9 mouse cellular contexts compared by ENCODE assay signal in genomic region chr1:153185828-153186803, GRCm38 (mm10). TPM values are rescaled to one million over a fixed set of nuclear protein-coding genes. Genes with fewer than 3 reads are reported as not detected.
A peak's percentile ranks its signal among the peaks of the same experiment; 100 is the strongest.
DNase-seq lines count a peak whose midpoint lies in the region; ATAC-seq lines count a peak whose summit lies in the region.
"Had no signal": no experiment of that assay in that cellular context is flagged by ENCODE, and none has a peak within 500 bp of the region (broad histone marks: within the 10 kb centered on the region; RNA-seq: fewer than 3 reads in every experiment).

Gene Lamc2, minus strand, starts transcription at chr1:153186447.

- peaks cover 16% of the 10 kb centered on the region for H3K4me1 ChIP-seq in hindbrain, embryonic 10.5 days (replicated peaks)
- peaks cover 12% of the 10 kb centered on the region for H3K4me1 ChIP-seq in limb, embryonic 10.5 days
- H3K4me1 ChIP-seq in midbrain, embryonic 13.5 days (replicated peaks) = peaks cover 17% of the 10 kb centered on the region

- peak; percentile 20 to 35 for DNase-seq in left cerebral cortex, postnatal 36 days (ENCODE audit: low spot score in 2 of 2)
- no peak for DNase-seq in left cerebral cortex, adult 11 months (ENCODE audit: low spot score)
- peak; percentile 49 for DNase-seq in hindbrain, embryonic 10.5 days (ENCODE audit: low spot score)
- peak; percentile 62 for DNase-seq in limb, embryonic 10.5 days (ENCODE audit: low spot score)
- peak; percentile 80 for DNase-seq in urinary bladder, postnatal 14 days (ENCODE audit: low spot score)
- DNase-seq in layer of hippocampus, adult 9-11 months = no peak

- intact Hi-C loops in left cerebral cortex, postnatal 36 days (cut with DNase I) = no loop called here

- peak within 1 kb of the TSS; percentile 58 for H3K4me3 ChIP-seq in hindbrain, embryonic 10.5 days
- H3K4me3 ChIP-seq in limb, embryonic 10.5 days = peak within 1 kb of the TSS; percentile 56
- peak within 1 kb of the TSS; percentile 48 for H3K4me3 ChIP-seq in midbrain, embryonic 13.5 days (replicated peaks)

- peaks cover 60% of the 10 kb centered on the region for H3K27me3 ChIP-seq in hindbrain, embryonic 10.5 days (ENCODE audit: insufficient read depth, poor library complexity, severe bottlenecking)
- peaks cover 60% of the 10 kb centered on the region for H3K27me3 ChIP-seq in limb, embryonic 10.5 days (ENCODE audit: low read depth, poor library complexity, severe bottlenecking)
- H3K27me3 ChIP-seq in midbrain, embryonic 13.5 days = peaks cover 50% of the 10 kb centered on the region
- H3K27me3 ChIP-seq: Patski had no signal

- H3K27ac ChIP-seq in hindbrain, embryonic 10.5 days = peak within 1 kb of the TSS; percentile 76
- peak within 1 kb of the TSS; percentile 26; the same call in 1 of the 2 replicates for H3K27ac ChIP-seq in limb, embryonic 10.5 days
- no peak within 1 kb of the TSS for H3K27ac ChIP-seq in midbrain, embryonic 13.5 days

- H3K9me3 ChIP-seq in hindbrain, embryonic 10.5 days = no peaks in the 10 kb centered on the region
- H3K9me3 ChIP-seq in limb, embryonic 10.5 days (replicated peaks) = no peaks in the 10 kb centered on the region
- H3K9me3 ChIP-seq in midbrain, embryonic 13.5 days = no peaks in the 10 kb centered on the region

- 4% methylated on average over 46 of the region's 46 CpGs for WGBS in hindbrain, embryonic 10.5 days
- WGBS in limb, embryonic 10.5 days = 2% methylated on average over 46 of the region's 46 CpGs
- WGBS in midbrain, embryonic 13.5 days = 3% methylated on average over 46 of the region's 46 CpGs

- H3K4me2 ChIP-seq in midbrain, embryonic 13.5 days (replicated peaks) = peak within 1 kb of the TSS; percentile 86

- H3K36me3 ChIP-seq in hindbrain, embryonic 10.5 days = no peaks in the 10 kb centered on the region
- no peaks in the 10 kb centered on the region for H3K36me3 ChIP-seq in limb, embryonic 10.5 days
- no peaks in the 10 kb centered on the region for H3K36me3 ChIP-seq in midbrain, embryonic 13.5 days

- peak; percentile 45; the same call in 1 of the 2 replicates for ATAC-seq in common myeloid progenitor, adult 5-6 weeks (replicated peaks; ENCODE audit: low read depth, poor library complexity, severe bottlenecking)
- peak; percentile 77 for ATAC-seq in midbrain, embryonic 13.5 days
- ATAC-seq: Patski had no signal

- peak within 1 kb of the TSS; percentile 61 for H3K9ac ChIP-seq in midbrain, embryonic 13.5 days (replicated peaks)

RNA-seq across cellular contexts. Expression of gene Lamc2, which starts in this region (rescaled TPM):
- total RNA-seq in left cerebral cortex, postnatal 36 days (2021) = 10 to 100 TPM in 1 of 2 experiments, 1 to 10 TPM in 1; 9.5 to 13.6 TPM
- not detected in 2 replicates for total RNA-seq in common myeloid progenitor, adult 5-6 weeks (2017)
- polyA plus RNA-seq in hindbrain, embryonic 10.5 days (2016; fragmentation: Nextera tagmentation; extraction: Ambion mirVana) = 2.3 and 2.8 TPM in 2 replicates
- polyA plus RNA-seq in limb, embryonic 10.5 days (2016; fragmentation: Nextera tagmentation; extraction: Ambion mirVana) = 3.1 and 3.3 TPM in 2 replicates
- polyA plus RNA-seq in midbrain, embryonic 13.5 days (2015; fragmentation: Nextera tagmentation; extraction: Ambion mirVana) = 0.44 and 0.53 TPM in 2 replicates

Comparison
In these comparisons a context has a peak if more than half of its experiments do, and no peak if none do; other contexts are left out.
1. RNA of gene Lamc2 (total RNA-seq): 9.5 to 13.6 TPM in left cerebral cortex, postnatal 36 days; not detected in common myeloid progenitor, adult 5-6 weeks; every median in the first group is over 10 times any median in the second.
2. DNase-seq: peak in left cerebral cortex, postnatal 36 days (2 of 2), hindbrain, embryonic 10.5 days (single experiment), limb, embryonic 10.5 days (single experiment) and urinary bladder, postnatal 14 days (single experiment); none in left cerebral cortex, adult 11 months (single experiment) and layer of hippocampus, adult 9-11 months (single experiment).
3. Peak in ATAC-seq in common myeloid progenitor, adult 5-6 weeks; RNA of the gene not detected or under 1 TPM.
4. Peak in ATAC-seq, H3K4me3 ChIP-seq, H3K9ac ChIP-seq and H3K4me2 ChIP-seq in midbrain, embryonic 13.5 days; RNA of the gene not detected or under 1 TPM.
5. Peak in every context shown above with its lines, with median percentiles within 50 percentile points of each other: H3K4me3 ChIP-seq.